Mouse (Mus musculus): ENCODE results near the gene Rab3b. TPM values are rescaled to one million over a fixed set of nuclear protein-coding genes. Genes with fewer than 3 reads are reported as not detected.

Rab3b gene
- polyA plus RNA-seq, 1 experiment from 2014 or later = 32.8 TPM

DNA sequence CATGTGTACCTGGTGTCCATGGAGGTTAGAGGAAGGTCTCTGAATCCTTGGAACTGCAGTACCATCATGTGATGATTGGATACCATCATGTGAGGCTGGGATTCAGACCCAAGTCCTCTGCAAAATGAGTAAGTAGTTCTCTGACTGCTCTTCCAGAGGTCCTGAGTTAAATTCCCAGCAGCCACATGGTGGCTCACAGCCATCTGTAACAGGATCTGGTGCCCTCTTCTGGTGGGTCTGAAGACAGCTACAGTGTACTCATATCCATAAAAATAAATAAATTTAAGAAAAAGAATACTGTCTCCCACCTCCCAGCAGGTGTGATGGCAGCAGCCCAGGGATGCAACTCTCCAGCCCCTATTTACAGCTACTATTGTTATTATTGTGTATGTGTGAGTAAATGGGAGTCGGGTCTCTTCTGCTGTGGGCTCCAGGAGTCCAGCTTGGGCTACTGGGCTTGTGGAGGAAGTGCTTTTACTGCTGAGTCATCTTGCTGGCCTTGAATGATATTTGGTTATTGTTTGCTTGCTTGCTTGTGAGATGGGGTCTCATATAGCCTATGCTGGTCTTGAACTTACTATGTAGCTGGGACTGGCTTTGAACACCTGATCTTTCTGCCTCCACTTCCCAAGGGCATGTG, 108.1 kb downstream of the Rab3b start:
- WGBS = 70% methylated on average over 1 of the region's 1 CpGs
- no peak for DNase-seq (ENCODE audit: low spot score)
- H3K4me3 ChIP-seq = no peak overlapping the region

DNA sequence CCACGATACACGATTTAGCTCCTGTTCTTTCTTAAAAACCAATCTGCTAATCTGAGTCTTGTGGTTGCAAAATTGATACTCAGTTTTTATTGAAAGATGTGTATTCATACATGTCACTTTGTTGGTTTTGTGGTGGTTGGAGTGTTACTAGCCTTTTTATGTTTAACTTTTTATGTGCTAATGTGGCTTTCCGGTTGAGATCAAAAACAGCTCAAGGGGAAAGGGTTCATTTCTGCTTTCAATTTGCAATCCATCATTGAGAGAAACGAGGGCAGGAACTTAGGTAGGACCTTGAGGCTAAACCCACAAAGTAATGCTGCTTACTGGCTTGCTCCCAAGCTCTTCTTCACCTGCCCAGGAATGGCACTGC, 108.6 kb downstream of the Rab3b start:
- DNase-seq (ENCODE audit: low spot score) = no peak
- H3K36me3 ChIP-seq = no peaks in the 10 kb centered on the region
- WGBS = 86% methylated on average over 4 of the region's 4 CpGs
- no peak overlapping the region for H3K4me3 ChIP-seq
- H3K4me1 ChIP-seq = no peaks in the 10 kb centered on the region
- no peaks in the 10 kb centered on the region for H3K27me3 ChIP-seq (ENCODE audit: low read depth, poor library complexity, severe bottlenecking)
- no peak overlapping the region for H3K27ac ChIP-seq (replicated peaks)
- H3K9me3 ChIP-seq (replicated peaks) = no peaks in the 10 kb centered on the region

More for the DNA sequence above, 108.1 kb downstream of the Rab3b start:
- H3K4me1 ChIP-seq = no peaks in the 10 kb centered on the region
- no peaks in the 10 kb centered on the region for H3K27me3 ChIP-seq (ENCODE audit: low read depth, poor library complexity, severe bottlenecking)
- no peak overlapping the region for H3K27ac ChIP-seq (replicated peaks)
- no peaks in the 10 kb centered on the region for H3K36me3 ChIP-seq
- no peaks in the 10 kb centered on the region for H3K9me3 ChIP-seq (replicated peaks)

DNA sequence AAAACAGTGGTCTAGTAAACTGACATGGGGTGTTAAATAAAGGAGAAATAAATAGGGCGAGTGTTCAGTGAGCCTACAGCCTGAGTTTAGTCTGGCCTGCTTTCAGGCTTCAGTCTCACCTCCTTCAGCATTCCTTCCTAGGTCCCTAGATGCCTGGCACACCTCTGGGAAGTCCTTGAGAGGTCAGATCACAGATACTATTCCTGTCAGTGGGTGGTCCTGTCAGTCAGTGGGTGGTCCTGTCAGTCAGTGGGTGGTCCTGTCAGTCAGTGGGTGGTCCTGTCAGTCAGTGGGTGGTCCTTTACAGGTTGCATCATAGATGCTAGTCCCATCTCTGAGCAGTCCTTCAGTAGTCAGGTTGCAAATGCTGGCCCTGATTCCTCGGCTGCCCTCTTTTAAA, 110.6 kb downstream of the Rab3b start:
- Histone ChIP-seq H3K27ac (replicated peaks) (no peak overlapping the region), H3K4me3 (no peak overlapping the region), H3K36me3 (no peaks in the 10 kb centered on the region), H3K9me3 (replicated peaks) (no peaks in the 10 kb centered on the region), H3K4me1 (peaks cover 5% of the 10 kb centered on the region; the same call in 1 of the 2 replicates), H3K27me3 (ENCODE audit: low read depth, poor library complexity, severe bottlenecking) (no peaks in the 10 kb centered on the region)
- DNase-seq (ENCODE audit: low spot score) = no peak
- WGBS = 77% methylated on average over 2 of the region's 2 CpGs

DNA sequence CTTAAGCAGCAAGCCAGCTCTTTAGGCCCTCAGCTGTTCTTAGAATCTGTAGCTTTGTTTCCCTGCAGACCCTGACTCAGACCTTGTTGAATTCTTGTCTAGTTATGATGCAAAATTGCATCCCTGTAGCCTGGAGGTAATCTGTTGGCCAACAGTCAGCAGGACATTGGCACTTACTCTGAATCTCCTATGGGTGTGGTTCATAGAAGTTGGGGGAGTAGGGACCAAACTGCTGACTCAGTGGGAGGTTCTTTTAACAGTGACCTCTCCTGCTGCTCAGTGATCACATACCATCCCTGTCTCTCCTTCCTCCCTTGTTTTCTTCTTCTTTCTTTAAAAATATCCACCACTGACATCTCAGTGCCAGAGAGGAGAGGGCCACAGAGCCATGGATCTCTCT, 111.2 kb downstream of the Rab3b start:
- H3K36me3 ChIP-seq = no peaks in the 10 kb centered on the region
- DNase-seq (ENCODE audit: low spot score) = no peak
- H3K4me3 ChIP-seq = no peak overlapping the region
- H3K27ac ChIP-seq (replicated peaks) = no peak overlapping the region
- no peaks in the 10 kb centered on the region for H3K9me3 ChIP-seq (replicated peaks)
- H3K4me1 ChIP-seq = peaks cover 5% of the 10 kb centered on the region; the same call in 1 of the 2 replicates
- no peaks in the 10 kb centered on the region for H3K27me3 ChIP-seq (ENCODE audit: low read depth, poor library complexity, severe bottlenecking)

DNA sequence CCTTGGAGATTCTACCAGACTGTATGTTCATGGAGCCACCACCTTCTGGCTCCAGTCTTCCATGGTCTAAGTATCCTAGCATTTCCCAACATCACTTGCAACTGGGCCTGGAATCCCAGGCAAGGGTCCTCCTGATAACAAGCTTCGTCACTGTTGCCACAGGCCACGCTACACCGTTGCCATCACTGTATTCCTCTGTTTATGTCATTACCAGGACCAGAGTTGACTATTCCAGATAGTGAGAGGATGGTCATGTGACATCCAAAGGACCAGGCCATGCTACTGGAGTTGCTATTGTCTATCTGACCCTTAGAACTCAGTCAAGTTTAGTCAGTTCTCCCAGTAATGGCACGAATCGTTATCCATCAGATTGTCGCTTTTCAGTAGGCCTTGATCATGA, 111.7 kb downstream of the Rab3b start:
- H3K4me3 ChIP-seq = no peak overlapping the region
- 94% methylated on average over 6 of the region's 6 CpGs for WGBS
- no peak for DNase-seq (ENCODE audit: low spot score)

DNA sequence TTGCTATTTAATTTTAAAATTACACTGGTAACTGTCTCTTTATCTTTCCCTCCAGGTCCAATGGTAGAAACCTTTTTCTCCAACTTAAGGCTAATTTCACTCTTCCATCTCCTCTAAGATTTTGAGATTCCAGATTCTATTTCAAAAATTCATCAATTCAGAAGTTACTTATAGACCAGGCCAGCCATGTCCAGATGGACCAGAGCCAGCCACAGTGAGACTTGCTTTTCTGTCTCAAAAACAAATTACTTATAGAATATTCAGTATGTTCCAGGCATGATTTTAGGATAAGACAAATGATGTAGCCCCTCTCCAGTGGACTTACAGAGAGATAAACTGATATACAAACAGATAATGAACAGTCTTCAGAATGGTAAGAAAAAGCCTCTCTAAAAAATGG, 112.9 kb downstream of the Rab3b start:
- Histone ChIP-seq H3K4me3 (no peak overlapping the region), H3K4me1 (peaks cover 5% of the 10 kb centered on the region; the same call in 1 of the 2 replicates), H3K27ac (replicated peaks) (no peak overlapping the region), H3K27me3 (ENCODE audit: low read depth, poor library complexity, severe bottlenecking) (no peaks in the 10 kb centered on the region), H3K36me3 (no peaks in the 10 kb centered on the region), H3K9me3 (replicated peaks) (no peaks in the 10 kb centered on the region)
- no peak for DNase-seq (ENCODE audit: low spot score)

More for the DNA sequence above, 111.7 kb downstream of the Rab3b start:
- Histone ChIP-seq H3K36me3 (no peaks in the 10 kb centered on the region), H3K9me3 (replicated peaks) (no peaks in the 10 kb centered on the region), H3K4me1 (peaks cover 5% of the 10 kb centered on the region; the same call in 1 of the 2 replicates), H3K27me3 (ENCODE audit: low read depth, poor library complexity, severe bottlenecking) (no peaks in the 10 kb centered on the region), H3K27ac (replicated peaks) (no peak overlapping the region)

Other genes with a start within 250 kb of the Rab3b start
- gene 3110021N24Rik, start 159.4 kb upstream of the Rab3b start, polyA plus RNA-seq (2016; fragmentation: Nextera tagmentation; extraction: Ambion mirVana) = 1.1 and 1.4 TPM in 2 replicates
- 3.9 and 4.5 TPM in 2 replicates for gene Zfyve9, start 98.3 kb upstream of the Rab3b start, polyA plus RNA-seq (2016; fragmentation: Nextera tagmentation; extraction: Ambion mirVana)
- 213 and 242 TPM in 2 replicates for gene Btf3l4, start 45.4 kb upstream of the Rab3b start, polyA plus RNA-seq (2016; fragmentation: Nextera tagmentation; extraction: Ambion mirVana)
- 93.5 and 102 TPM in 2 replicates for gene Txndc12, start 44.5 kb upstream of the Rab3b start, polyA plus RNA-seq (2016; fragmentation: Nextera tagmentation; extraction: Ambion mirVana)
- gene Kti12, start 31.3 kb upstream of the Rab3b start, polyA plus RNA-seq (2016; fragmentation: Nextera tagmentation; extraction: Ambion mirVana) = 53.4 and 62.2 TPM in 2 replicates
- 1.5 and 1.8 TPM in 2 replicates for gene A730015C16Rik, start 30.4 kb upstream of the Rab3b start, polyA plus RNA-seq (2016; fragmentation: Nextera tagmentation; extraction: Ambion mirVana)
- gene Nrd1, start 121.6 kb downstream of the Rab3b start, polyA plus RNA-seq (2016; fragmentation: Nextera tagmentation; extraction: Ambion mirVana) = 68.3 and 78.8 TPM in 2 replicates